Mouse (Mus musculus) spleen, adult 10 weeks (tissue): ENCODE results near the gene Olfr678. TPM values are rescaled to one million over a fixed set of nuclear protein-coding genes. Genes with fewer than 3 reads are reported as not detected.

Experiments
- polyA plus RNA-seq: library from polyadenylated mRNA; stranded (reverse); fragments of 350-450 nt; fragmentation: Illumina TruSeq; extraction: RNeasy Lipid Tissue Mini Kit (QIAGEN cat#74804); gene quantifications from one replicate; pipeline ENCODE4 v1.2.3, GENCODE M21; 2015; ENCODE audit warnings: low replicate concordance; ENCODE audit not compliant: insufficient read depth

The Olfr678 gene
- polyA plus RNA-seq = not detected

DNA sequence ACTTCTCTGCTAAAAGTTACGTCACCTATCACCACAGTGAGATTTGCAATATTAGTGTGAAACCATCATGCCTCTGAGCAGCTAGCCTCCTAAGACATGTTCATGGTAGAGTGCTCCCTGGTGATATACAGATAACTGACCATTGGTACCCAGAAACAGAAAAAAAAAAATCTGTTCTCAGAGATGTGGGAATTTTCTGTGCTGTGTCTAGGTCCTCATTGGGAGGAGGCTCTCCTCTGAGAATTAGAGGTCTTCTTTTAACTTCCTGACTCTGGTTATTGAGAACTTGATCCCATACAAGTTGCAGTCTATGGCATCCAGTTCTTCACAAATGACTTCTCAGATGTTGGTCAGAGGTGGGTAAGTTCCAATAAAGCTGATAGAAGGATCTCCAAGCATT lies at the start of gene Olfr678:
TSS of gene Olfr678 (plus strand) at position 301 of the 400 bp plus-strand sequence.

DNA sequence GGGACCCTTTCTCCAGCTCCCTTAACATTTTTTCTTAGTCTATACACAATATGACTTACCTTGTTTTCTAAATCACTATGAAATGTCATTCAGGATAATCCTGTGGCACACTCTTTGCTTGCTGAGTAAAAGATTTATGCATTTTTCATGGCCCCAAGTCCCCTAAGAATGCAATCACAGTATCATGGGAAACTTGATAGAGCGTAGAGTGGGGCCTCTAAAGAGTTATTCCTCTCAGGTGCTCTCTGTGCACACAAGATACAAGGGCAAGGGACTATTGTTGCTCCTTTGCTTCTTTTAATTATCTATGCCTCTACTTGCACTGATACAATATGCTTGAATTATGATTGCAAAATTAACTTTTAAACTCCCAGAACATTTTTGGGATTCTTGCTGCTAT lies 35.9 kb upstream of the Olfr678 start, which contains the start of gene Olfr675:
TSS of gene Olfr675 (minus strand) at position 101 of the 400 bp plus-strand sequence.

DNA sequence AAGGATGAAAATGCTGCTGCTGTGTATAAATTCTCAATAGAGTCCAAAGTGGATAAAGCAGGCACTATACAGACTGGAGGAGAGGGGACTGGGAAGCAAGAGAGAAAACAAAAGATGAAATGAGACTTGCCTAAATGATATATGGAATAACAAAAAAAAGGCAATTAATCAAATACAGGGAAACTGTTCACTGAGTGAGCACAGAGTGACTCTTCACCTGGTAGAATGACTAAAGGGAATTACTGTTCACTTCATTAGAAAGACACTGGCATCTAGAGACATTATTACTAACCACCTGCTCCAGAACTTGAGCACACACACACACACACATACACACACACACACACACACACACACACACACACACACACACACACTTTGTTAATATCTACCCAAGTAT lies 31.9 kb upstream of the Olfr678 start, which contains the start of gene Olfr676:
TSS of gene Olfr676 (plus strand) at position 301 of the 400 bp plus-strand sequence.

DNA sequence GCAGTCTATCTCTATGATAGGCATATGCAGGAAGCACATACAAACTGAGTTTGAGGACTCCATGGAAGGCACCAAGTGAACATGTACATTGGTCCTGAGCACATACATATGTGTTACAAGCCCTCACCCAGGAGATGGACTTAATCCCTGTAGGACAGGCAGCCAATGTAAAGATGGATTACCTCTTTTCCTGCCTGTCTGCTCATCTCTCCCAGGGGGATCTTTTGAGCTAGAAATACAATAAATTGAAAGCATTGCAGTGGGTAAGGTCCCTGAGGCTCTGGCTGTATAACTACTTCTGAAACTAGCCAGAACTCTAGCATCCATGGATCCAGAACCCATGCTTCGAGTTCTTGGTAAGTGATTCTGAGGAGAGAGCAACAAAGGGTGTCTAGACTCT lies 16.6 kb downstream of the Olfr678 start, which contains the start of gene Olfr679:
TSS of gene Olfr679 (plus strand) at position 301 of the 400 bp plus-strand sequence.

DNA sequence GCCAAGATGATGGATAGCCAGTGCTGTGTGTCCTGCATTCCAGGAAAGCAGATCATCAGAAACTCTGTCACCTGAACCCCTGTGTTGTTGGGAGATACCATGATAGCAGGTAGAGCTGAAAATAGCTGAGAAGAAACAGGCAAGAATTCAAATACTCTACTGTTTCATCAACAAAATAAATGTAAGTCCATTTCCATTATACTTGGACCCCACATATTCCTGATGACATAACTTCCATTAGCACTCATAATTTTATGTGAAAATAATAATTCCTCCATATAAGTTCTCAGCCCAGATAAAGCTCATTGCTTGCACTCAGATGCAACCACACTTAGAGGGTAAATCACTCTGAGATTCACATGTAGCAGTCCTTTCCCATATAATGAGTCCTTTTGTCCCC lies 28.4 kb downstream of the Olfr678 start, which contains the start of gene Olfr680-ps1:
TSS of gene Olfr680-ps1 (minus strand) at position 101 of the 400 bp plus-strand sequence.

DNA sequence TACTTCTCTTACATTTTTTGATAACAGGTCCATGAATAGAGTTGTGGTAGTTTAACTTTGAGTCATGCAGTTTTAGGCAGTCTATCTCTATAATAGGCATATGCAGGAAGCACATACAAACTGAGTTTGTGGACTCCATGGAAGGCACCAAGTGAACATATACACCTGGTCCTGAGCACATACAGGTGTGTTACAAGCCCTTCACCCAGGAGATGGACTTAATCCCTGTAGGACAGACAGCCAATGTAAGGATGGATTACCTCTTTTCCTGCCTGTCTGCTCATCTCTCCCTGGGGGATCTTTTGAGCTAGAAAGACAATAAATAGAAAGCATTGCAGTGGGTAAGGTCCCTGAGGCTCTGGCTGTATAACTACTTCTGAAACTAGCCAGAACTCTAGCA lies 52.3 kb downstream of the Olfr678 start, which contains the start of gene Olfr681:
TSS of gene Olfr681 (plus strand) at position 301 of the 400 bp plus-strand sequence.

Other genes with a start within 250 kb of the Olfr678 start
- gene Usp17lb, start 221.9 kb upstream of the Olfr678 start, polyA plus RNA-seq = not detected
- not detected for gene Usp17la, start 207.5 kb upstream of the Olfr678 start, polyA plus RNA-seq
- gene Olfr665, start 186.4 kb upstream of the Olfr678 start, polyA plus RNA-seq = not detected
- not detected for gene Olfr666, start 168.5 kb upstream of the Olfr678 start, polyA plus RNA-seq
- not detected for gene Olfr667, start 143.0 kb upstream of the Olfr678 start, polyA plus RNA-seq
- not detected for gene Olfr668, start 136.4 kb upstream of the Olfr678 start, polyA plus RNA-seq
- gene Olfr669, start 130.2 kb upstream of the Olfr678 start, polyA plus RNA-seq = not detected
- not detected for gene Olfr670, start 101.9 kb upstream of the Olfr678 start, polyA plus RNA-seq
- gene Olfr671, start 85.3 kb upstream of the Olfr678 start, polyA plus RNA-seq = not detected
- not detected for gene Olfr672, start 62.4 kb upstream of the Olfr678 start, polyA plus RNA-seq
- not detected for gene Olfr675, start 36.0 kb upstream of the Olfr678 start, polyA plus RNA-seq
- not detected for gene Olfr676, start 31.8 kb upstream of the Olfr678 start, polyA plus RNA-seq
- gene Olfr677, start 13.1 kb upstream of the Olfr678 start, polyA plus RNA-seq = not detected
- not detected for gene Olfr679, start 16.7 kb downstream of the Olfr678 start, polyA plus RNA-seq
- gene Olfr680-ps1, start 28.3 kb downstream of the Olfr678 start, polyA plus RNA-seq = not detected
- gene Olfr681, start 52.4 kb downstream of the Olfr678 start, polyA plus RNA-seq = not detected
- gene Olfr683, start 82.5 kb downstream of the Olfr678 start, polyA plus RNA-seq = not detected
- not detected for gene Olfr684, start 99.2 kb downstream of the Olfr678 start, polyA plus RNA-seq
- gene Olfr685, start 121.5 kb downstream of the Olfr678 start, polyA plus RNA-seq = not detected
- not detected for gene Olfr686, start 143.0 kb downstream of the Olfr678 start, polyA plus RNA-seq
- not detected for gene Olfr688, start 223.6 kb downstream of the Olfr678 start, polyA plus RNA-seq
- not detected for gene Olfr689, start 246.7 kb downstream of the Olfr678 start, polyA plus RNA-seq